Mouse (Mus musculus) adrenal gland, adult 18-20 months (tissue): ENCODE data around the gene Adamts6. TPM values are rescaled to one million over a fixed set of nuclear protein-coding genes. Genes with fewer than 3 reads are reported as not detected.

Experiments
- DNase-seq, 2 experiments: peaks; one replicate each; pipeline ENCODE4 v3.0.0; 2021 to 2022; ENCODE audit warnings: low spot score in 2 of 2
- long read RNA-seq, 2 experiments: library from polyadenylated mRNA; stranded (forward); transcript quantifications; one replicate each; pipeline ENCODE4 v2.0.0; 2021
- total RNA-seq, 2 experiments: library from RNA; stranded (reverse); gene quantifications; 1 replicate in 1 of 2; 2 replicates in 1 of 2; pipeline ENCODE4 v1.2.3; 2021

Adamts6 gene
- total RNA-seq = 1 to 10 TPM; 1.5 to 2.0 TPM
- long read RNA-seq, experiment 1 = 0 reads
- long read RNA-seq, experiment 2, partial matches to known transcripts = 0 of 1 reads
- long read RNA-seq, experiment 2, other reads (novel, unspliced or antisense) = 1 of 1 reads

GRCm38 (mm10) chr13:104287366-104288225 is at the start of gene Adamts6:
Adamts6 (plus strand) TSS chr13:104287835.
- DNase-seq = no peak

GRCm38 (mm10) chr13:104258997-104259396 is 28.6 kb upstream of the Adamts6 start:
- no peak for DNase-seq

- DNase-seq = peak in 1 of 2 experiments; percentile 12
These were observed 2.6 kb upstream of the Adamts6 start for GRCm38 (mm10) chr13:104285031-104285431.

GRCm38 (mm10) chr13:104285737-104286311 is 1.8 kb upstream of the Adamts6 start:
- peak in 1 of 2 experiments; percentile 30 for DNase-seq

- DNase-seq = no peak
These were observed 1.3 kb upstream of the Adamts6 start for GRCm38 (mm10) chr13:104286336-104286735.

- DNase-seq = peak; percentile 80 to 85
These were observed 732 bp upstream of the Adamts6 start for GRCm38 (mm10) chr13:104286897-104287309.

GRCm38 (mm10) chr13:104288226-104288859 is 708 bp downstream of the Adamts6 start:
- peak; percentile 70 to 71 for DNase-seq

GRCm38 (mm10) chr13:104289176-104289575 is 1.5 kb downstream of the Adamts6 start:
- DNase-seq = no peak

- no peak for DNase-seq
These were observed 7.8 kb downstream of the Adamts6 start for GRCm38 (mm10) chr13:104295472-104295871.

- DNase-seq = no peak
These were observed 41.7 kb downstream of the Adamts6 start for GRCm38 (mm10) chr13:104329336-104329735.

- no peak for DNase-seq
These were observed 42.1 kb downstream of the Adamts6 start for GRCm38 (mm10) chr13:104329742-104330141.

GRCm38 (mm10) chr13:104352590-104352989 is 65.0 kb downstream of the Adamts6 start:
- no peak for DNase-seq

GRCm38 (mm10) chr13:104393427-104394356 is 106.1 kb downstream of the Adamts6 start:
- DNase-seq = no peak

- DNase-seq = no peak
These were observed 110.2 kb downstream of the Adamts6 start for GRCm38 (mm10) chr13:104397814-104398213.

- DNase-seq = no peak
These were observed 145.1 kb downstream of the Adamts6 start for GRCm38 (mm10) chr13:104432734-104433133.

GRCm38 (mm10) chr13:104442559-104442958 is 154.9 kb downstream of the Adamts6 start:
- DNase-seq = no peak

GRCm38 (mm10) chr13:104445437-104445836 is 157.8 kb downstream of the Adamts6 start:
- DNase-seq = no peak

GRCm38 (mm10) chr13:104446974-104447373 is 159.3 kb downstream of the Adamts6 start:
- DNase-seq = no peak

- no peak for DNase-seq
These were observed 159.8 kb downstream of the Adamts6 start for GRCm38 (mm10) chr13:104447470-104447869.

GRCm38 (mm10) chr13:104448349-104448748 is 160.7 kb downstream of the Adamts6 start:
- DNase-seq = no peak
